Mouse (Mus musculus): Measurements from ENCODE around the gene Lnx1. TPM values are rescaled to one million over a fixed set of nuclear protein-coding genes. Genes with fewer than 3 reads are reported as not detected.

Lnx1 gene
- total RNA-seq (2021) (10 to 100 TPM in 1 of 2 experiments, 1 to 10 TPM in 1; 9.8 to 12.2 TPM), polyA plus RNA-seq (2012; rRNA removed) (6.8 and 13.8 TPM in 2 replicates)
- long read RNA-seq, partial matches to known transcripts = 4 of 12 reads
- long read RNA-seq, other reads (novel, unspliced or antisense) = 2 of 12 reads

DNA sequence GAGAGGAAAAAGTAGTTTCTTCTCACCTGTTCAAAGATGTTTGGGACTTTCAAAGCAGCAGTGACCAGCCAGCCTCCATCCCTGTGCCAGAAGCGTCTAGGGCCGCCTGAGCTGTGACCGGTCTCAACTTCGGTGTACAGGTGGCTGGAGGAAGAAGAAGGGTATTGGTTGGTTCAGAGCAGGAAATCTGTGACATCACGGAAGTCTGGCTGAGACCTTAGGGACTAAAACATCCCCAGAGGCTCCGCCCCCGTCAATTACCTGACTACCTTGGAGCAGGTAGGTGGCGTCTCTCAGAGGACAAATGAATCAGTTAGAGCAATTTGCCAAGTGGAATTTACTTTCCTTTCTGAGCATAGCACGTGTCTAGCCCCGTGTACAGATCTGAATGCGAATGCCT is at the start of gene Lnx1:
Lnx1 (minus strand) TSS at position 147 of the 400 bp plus-strand sequence.
- peak within 1 kb of the TSS; percentile 91 for H3K27ac ChIP-seq
- peaks cover 18% of the 10 kb centered on the region for H3K4me1 ChIP-seq (ENCODE audit: control insufficient read depth, insufficient read depth, low read length)
- 56% methylated on average over 11 of the region's 11 CpGs for WGBS
- DNase-seq = peak; percentile 59 to 62
- H3K36me3 ChIP-seq (ENCODE audit: control insufficient read depth, insufficient read depth, low read length) = peaks cover 3% of the 10 kb centered on the region
- intact Hi-C loops (cut with DNase I) = loop anchor here (2.0 to 10.0 kb wide), 3 partner anchors 60 to 388 kb away; no protein-coding TSS in a partner anchor
- peak within 1 kb of the TSS; percentile 25 for H3K4me3 ChIP-seq
- no peaks in the 10 kb centered on the region for H3K27me3 ChIP-seq (ENCODE audit: control insufficient read depth, insufficient read depth, low read length)
- peak within 1 kb of the TSS; percentile 61 for H3K9ac ChIP-seq (ENCODE audit: low read depth, low read length)
- TF ChIP-seq EP300 (IDR thresholded peaks at IDR 0.05; ENCODE audit: insufficient read depth, low read depth, low read length) (no peak), CTCF (IDR thresholded peaks at IDR 0.05) (peak; percentile 17; the same call in 1 of the 2 replicates), POLR2A (IDR thresholded peaks at IDR 0.05; ENCODE audit: insufficient read depth, low read depth, low read length) (peak; percentile 74)
- H3K79me2 ChIP-seq (replicated peaks; ENCODE audit: control insufficient read depth, insufficient read depth, low read length) = peaks cover 1% of the 10 kb centered on the region; the same call in 1 of the 2 replicates

- H3K9ac ChIP-seq (ENCODE audit: low read depth, low read length) = no peak overlapping the region
- H3K4me3 ChIP-seq = no peak overlapping the region
- intact Hi-C loops (cut with DNase I) = no loop called here
- no peak overlapping the region; the same call in 1 of the 2 replicates for H3K27ac ChIP-seq
- H3K4me1 ChIP-seq (ENCODE audit: control insufficient read depth, insufficient read depth, low read length) = no peaks in the 10 kb centered on the region
- 86% methylated on average over 5 of the region's 5 CpGs for WGBS
- H3K27me3 ChIP-seq (ENCODE audit: control insufficient read depth, insufficient read depth, low read length) = no peaks in the 10 kb centered on the region
- DNase-seq = peak; percentile 44 to 67
- no peaks in the 10 kb centered on the region for H3K36me3 ChIP-seq (ENCODE audit: control insufficient read depth, insufficient read depth, low read length)
- no peaks in the 10 kb centered on the region for H3K79me2 ChIP-seq (replicated peaks; ENCODE audit: control insufficient read depth, insufficient read depth, low read length)
- TF ChIP-seq POLR2A (IDR thresholded peaks at IDR 0.05; ENCODE audit: insufficient read depth, low read depth, low read length) (no peak), CTCF (IDR thresholded peaks at IDR 0.05) (no peak), EP300 (IDR thresholded peaks at IDR 0.05; ENCODE audit: insufficient read depth, low read depth, low read length) (no peak)
Observed at GRCm38 (mm10) chr5:74750501-74750900, 47.8 kb upstream of the Lnx1 start.

- intact Hi-C loops (cut with DNase I) = no loop called here
- H3K79me2 ChIP-seq (replicated peaks; ENCODE audit: control insufficient read depth, insufficient read depth, low read length) = no peaks in the 10 kb centered on the region
- no peak overlapping the region for H3K27ac ChIP-seq
- H3K9ac ChIP-seq (ENCODE audit: low read depth, low read length) = no peak overlapping the region
- H3K36me3 ChIP-seq (ENCODE audit: control insufficient read depth, insufficient read depth, low read length) = no peaks in the 10 kb centered on the region
- DNase-seq = no peak
- no peaks in the 10 kb centered on the region for H3K27me3 ChIP-seq (ENCODE audit: control insufficient read depth, insufficient read depth, low read length)
- TF ChIP-seq CTCF (IDR thresholded peaks at IDR 0.05) = no peak
- no peak for TF ChIP-seq EP300 (IDR thresholded peaks at IDR 0.05; ENCODE audit: insufficient read depth, low read depth, low read length)
- TF ChIP-seq POLR2A (IDR thresholded peaks at IDR 0.05; ENCODE audit: insufficient read depth, low read depth, low read length) = no peak
- no peak overlapping the region for H3K4me3 ChIP-seq
- no peaks in the 10 kb centered on the region for H3K4me1 ChIP-seq (ENCODE audit: control insufficient read depth, insufficient read depth, low read length)
- 89% methylated on average over 3 of the region's 3 CpGs for WGBS
Observed at GRCm38 (mm10) chr5:74747476-74747875, 44.8 kb upstream of the Lnx1 start.

DNA sequence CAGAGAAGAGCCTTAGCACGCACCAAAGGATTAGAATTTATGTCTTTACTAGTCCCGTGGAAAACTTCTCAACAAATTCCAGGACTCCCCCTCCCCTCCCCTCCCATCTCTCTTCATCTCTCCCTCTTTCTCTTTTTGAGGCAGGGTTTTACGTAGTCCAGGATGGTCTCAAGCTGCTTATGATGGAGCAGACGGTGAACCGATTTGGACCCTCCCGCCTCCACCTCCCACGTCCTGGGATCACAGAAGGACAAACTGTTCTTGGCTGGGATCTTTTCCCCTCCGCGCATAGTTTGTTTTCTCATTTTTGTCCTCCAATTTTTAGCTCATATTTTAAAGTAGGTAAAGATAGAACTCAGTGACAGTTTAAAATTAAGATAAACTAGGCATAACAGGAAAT is 38.2 kb upstream of the Lnx1 start:
- Histone ChIP-seq H3K27me3 (ENCODE audit: control insufficient read depth, insufficient read depth, low read length) (no peaks in the 10 kb centered on the region), H3K27ac (no peak overlapping the region), H3K4me1 (ENCODE audit: control insufficient read depth, insufficient read depth, low read length) (no peaks in the 10 kb centered on the region), H3K36me3 (ENCODE audit: control insufficient read depth, insufficient read depth, low read length) (no peaks in the 10 kb centered on the region), H3K9ac (ENCODE audit: low read depth, low read length) (no peak overlapping the region), H3K4me3 (no peak overlapping the region), H3K79me2 (replicated peaks; ENCODE audit: control insufficient read depth, insufficient read depth, low read length) (no peaks in the 10 kb centered on the region)
- TF ChIP-seq CTCF (IDR thresholded peaks at IDR 0.05) (no peak), POLR2A (IDR thresholded peaks at IDR 0.05; ENCODE audit: insufficient read depth, low read depth, low read length) (no peak), EP300 (IDR thresholded peaks at IDR 0.05; ENCODE audit: insufficient read depth, low read depth, low read length) (no peak)
- intact Hi-C loops (cut with DNase I) = no loop called here
- no peak for DNase-seq
- 77% methylated on average over 9 of the region's 9 CpGs for WGBS

DNA sequence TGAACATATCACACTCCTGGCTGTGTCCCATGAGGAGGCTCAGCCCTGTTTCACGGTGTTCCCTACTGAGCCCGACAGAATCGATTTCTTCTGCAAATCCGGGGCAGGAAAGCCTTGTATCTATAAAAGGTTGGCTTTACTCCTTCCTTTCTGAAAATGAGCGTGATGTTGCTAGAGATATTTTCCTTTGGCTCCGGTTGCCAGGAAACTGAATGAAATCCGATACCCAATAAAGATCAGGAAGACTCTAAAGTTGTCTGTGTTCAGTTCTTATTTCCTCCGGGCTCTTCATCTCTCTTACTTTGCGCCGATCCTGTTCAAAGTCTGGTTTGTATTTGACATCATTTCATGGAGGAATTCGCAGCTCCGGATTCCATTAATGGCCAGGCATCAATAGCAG is 36.7 kb upstream of the Lnx1 start:
- Histone ChIP-seq H3K4me3 (no peak overlapping the region), H3K27me3 (ENCODE audit: control insufficient read depth, insufficient read depth, low read length) (no peaks in the 10 kb centered on the region), H3K4me1 (ENCODE audit: control insufficient read depth, insufficient read depth, low read length) (no peaks in the 10 kb centered on the region), H3K27ac (no peak overlapping the region), H3K9ac (ENCODE audit: low read depth, low read length) (no peak overlapping the region), H3K36me3 (ENCODE audit: control insufficient read depth, insufficient read depth, low read length) (no peaks in the 10 kb centered on the region), H3K79me2 (replicated peaks; ENCODE audit: control insufficient read depth, insufficient read depth, low read length) (no peaks in the 10 kb centered on the region)
- TF ChIP-seq POLR2A (IDR thresholded peaks at IDR 0.05; ENCODE audit: insufficient read depth, low read depth, low read length) (no peak), CTCF (IDR thresholded peaks at IDR 0.05) (no peak), EP300 (IDR thresholded peaks at IDR 0.05; ENCODE audit: insufficient read depth, low read depth, low read length) (no peak)
- intact Hi-C loops (cut with DNase I) = no loop called here
- WGBS = 51% methylated on average over 12 of the region's 12 CpGs
- no peak for DNase-seq

DNA sequence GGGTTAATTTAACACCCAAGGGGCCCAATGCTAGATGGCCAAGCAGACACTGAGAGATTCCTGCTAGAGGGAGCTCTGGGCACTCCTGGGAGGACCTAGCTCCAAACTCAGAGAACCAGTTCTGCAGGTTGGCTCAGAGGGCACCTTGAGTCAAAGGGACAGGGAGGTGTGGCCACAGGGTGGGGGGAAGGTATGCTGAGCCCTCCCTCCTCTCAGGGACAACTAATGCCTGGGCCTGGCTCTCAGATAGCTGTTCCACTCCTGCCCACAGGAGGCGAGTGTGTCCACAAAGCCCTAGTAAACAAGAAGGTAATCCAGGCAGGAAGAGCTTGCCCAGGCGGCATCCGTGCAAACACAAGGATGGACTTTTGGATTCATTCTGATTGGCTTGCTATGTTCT is 35.6 kb upstream of the Lnx1 start:
- Histone ChIP-seq H3K79me2 (replicated peaks; ENCODE audit: control insufficient read depth, insufficient read depth, low read length) (no peaks in the 10 kb centered on the region), H3K27me3 (ENCODE audit: control insufficient read depth, insufficient read depth, low read length) (no peaks in the 10 kb centered on the region), H3K9ac (ENCODE audit: low read depth, low read length) (no peak overlapping the region), H3K4me3 (no peak overlapping the region), H3K4me1 (ENCODE audit: control insufficient read depth, insufficient read depth, low read length) (no peaks in the 10 kb centered on the region), H3K36me3 (ENCODE audit: control insufficient read depth, insufficient read depth, low read length) (no peaks in the 10 kb centered on the region), H3K27ac (no peak overlapping the region)
- TF ChIP-seq CTCF (IDR thresholded peaks at IDR 0.05) = peak; percentile 19; the same call in 1 of the 2 replicates
- TF ChIP-seq EP300 (IDR thresholded peaks at IDR 0.05; ENCODE audit: insufficient read depth, low read depth, low read length) = no peak
- TF ChIP-seq POLR2A (IDR thresholded peaks at IDR 0.05; ENCODE audit: insufficient read depth, low read depth, low read length) = no peak
- WGBS = 74% methylated on average over 3 of the region's 3 CpGs
- intact Hi-C loops (cut with DNase I) = no loop called here
- DNase-seq = no peak

All from heart, adult 2 months (tissue).